Mouse (Mus musculus) neural tube, embryonic 11.5 days (tissue): ENCODE measurements around the gene Cort. TPM values are rescaled to one million over a fixed set of nuclear protein-coding genes. Genes with fewer than 3 reads are reported as not detected.

ENCODE experiments used
- ATAC-seq: fragments of 200-750 bp; cut with Nextera tagmentation; 2 replicates; pipeline ENCODE4 v1.8.0; 2017; ENCODE audit warnings: moderate number of reproducible peaks, mild to moderate bottlenecking, moderate TSS enrichment, moderate library complexity; ENCODE audit not compliant: insufficient read depth, low FRiP score, low TSS enrichment
- DNase-seq: peaks from one replicate; pipeline ENCODE4 v3.0.0-alpha.2; 2015; ENCODE audit warnings: low spot score
- H3K27ac ChIP-seq: fragments of 300-500 bp; sonication (generic); 2 replicates; pipeline ENCODE4 v1.5.1; 2014; ENCODE audit warnings: low read depth, mild to moderate bottlenecking, low read length
- H3K27me3 ChIP-seq: fragments of 300-500 bp; sonication (generic); 2 replicates; pipeline ENCODE4 v1.6.1; 2014; ENCODE audit warnings: mild to moderate bottlenecking, low read length, mixed read lengths; ENCODE audit not compliant: control insufficient read depth, insufficient read depth
- H3K36me3 ChIP-seq: fragments of 300-500 bp; sonication (generic); 2 replicates; pipeline ENCODE4 v1.6.1; 2014; ENCODE audit warnings: mild to moderate bottlenecking, low read length, moderate library complexity, mixed read lengths; ENCODE audit not compliant: control insufficient read depth, insufficient read depth
- H3K4me1 ChIP-seq: fragments of 300-500 bp; sonication (generic); 2 replicates; pipeline ENCODE4 v1.6.1; 2014; ENCODE audit warnings: low read length, mixed read lengths; ENCODE audit not compliant: control insufficient read depth, insufficient read depth
- H3K4me2 ChIP-seq: fragments of 300-500 bp; sonication (generic); 2 replicates; pipeline ENCODE4 v1.6.1; 2014; ENCODE audit warnings: low read depth, mild to moderate bottlenecking, moderate library complexity
- H3K4me3 ChIP-seq: fragments of 300-500 bp; sonication (generic); 2 replicates; pipeline ENCODE4 v1.5.1; 2014; ENCODE audit warnings: low read depth, low read length
- H3K9ac ChIP-seq: fragments of 300-500 bp; sonication (generic); 2 replicates; pipeline ENCODE4 v1.6.1; 2014; ENCODE audit warnings: mild to moderate bottlenecking, low read length
- H3K9me3 ChIP-seq: fragments of 300-500 bp; sonication (generic); 2 replicates; pipeline ENCODE4 v1.6.1; 2016; ENCODE audit warnings: low read length; ENCODE audit not compliant: control insufficient read depth
- WGBS: fragments of 180-500 bp; shearing (Covaris S2); extraction: QIAGEN DNeasy Blood & Tissue Kit; methylation state at CpG from one replicate; pipeline ENCODE4 v1.1.7; 2014; 5-methylcytosine and 5-hydroxymethylcytosine counted together
- polyA plus RNA-seq: library from polyadenylated mRNA; unstranded; fragments of >200 nt; fragmentation: Nextera tagmentation; extraction: Ambion mirVana; gene quantifications from 2 replicates; pipeline ENCODE4 v1.2.1, GENCODE M21; 2014

The Cort gene
- polyA plus RNA-seq, 1 experiment from 2014 or later: not detected

DNA sequence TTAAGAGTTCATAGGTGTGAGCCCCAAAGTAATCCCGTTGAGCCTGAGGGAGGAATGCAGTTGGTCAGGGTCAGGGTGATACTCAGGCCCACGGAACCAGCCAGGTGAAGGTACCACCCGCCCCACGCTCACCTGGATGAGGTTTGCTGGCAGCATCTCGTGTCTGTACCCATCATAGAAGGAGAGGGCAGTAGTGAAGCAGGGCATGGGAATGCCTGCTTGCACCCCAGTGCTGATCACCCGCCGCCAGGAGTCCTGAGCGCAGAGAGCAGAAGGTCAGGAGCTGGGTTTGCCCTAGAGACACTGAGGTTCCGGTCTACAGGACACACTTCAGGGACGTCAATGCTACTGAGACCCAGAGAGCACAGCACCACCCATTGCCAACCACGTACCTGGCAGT, 24.2 kb upstream of the Cort start:
- Histone ChIP-seq H3K4me2 (no peak overlapping the region), H3K4me1 (no peaks in the 10 kb centered on the region), H3K4me3 (no peak overlapping the region), H3K9me3 (no peaks in the 10 kb centered on the region), H3K27ac (no peak overlapping the region), H3K36me3 (peaks cover 30% of the 10 kb centered on the region), H3K9ac (no peak overlapping the region), H3K27me3 (no peaks in the 10 kb centered on the region)
- ATAC-seq: no peak
- DNase-seq: no peak
- WGBS: 91% methylated on average over 11 of the region's 11 CpGs

DNA sequence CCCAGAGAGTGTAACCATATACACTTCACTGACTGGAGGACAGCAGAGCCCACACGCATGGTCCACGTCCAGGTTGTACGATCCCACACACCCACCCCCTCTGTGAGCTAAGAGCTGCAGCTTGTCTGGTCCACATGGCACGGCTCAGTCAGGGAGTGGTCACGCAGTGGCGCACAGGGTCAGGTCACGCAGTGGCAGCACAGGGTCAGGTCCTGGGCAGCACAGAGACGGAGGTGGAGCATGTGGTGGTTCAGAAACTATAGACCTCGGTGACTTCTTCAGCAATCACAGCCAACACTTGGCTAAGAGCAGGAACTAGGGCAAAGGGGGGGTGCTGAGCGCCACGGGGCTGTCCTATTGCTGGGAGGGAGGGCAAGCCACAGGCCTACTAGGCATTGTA, 23.7 kb upstream of the Cort start:
- Histone ChIP-seq H3K9me3 (no peaks in the 10 kb centered on the region), H3K27me3 (no peaks in the 10 kb centered on the region), H3K36me3 (peaks cover 25% of the 10 kb centered on the region), H3K4me2 (no peak overlapping the region), H3K9ac (no peak overlapping the region), H3K4me3 (no peak overlapping the region), H3K4me1 (no peaks in the 10 kb centered on the region), H3K27ac (0 out of 2 replicates have a peak overlapping the region, but pooled peaks have one; percentile 44)
- WGBS: 54% methylated on average over 11 of the region's 11 CpGs
- ATAC-seq: no peak
- DNase-seq: no peak

GRCm38 (mm10) chr4:149149611-149150010, 23.0 kb upstream of the Cort start:
- Histone ChIP-seq H3K4me3 (no peak overlapping the region), H3K27me3 (no peaks in the 10 kb centered on the region), H3K9ac (no peak overlapping the region), H3K36me3 (peaks cover 20% of the 10 kb centered on the region), H3K27ac (0 out of 2 replicates have a peak overlapping the region, but pooled peaks have one; percentile 44), H3K4me2 (no peak overlapping the region), H3K9me3 (no peaks in the 10 kb centered on the region), H3K4me1 (no peaks in the 10 kb centered on the region)
- DNase-seq (peak; percentile 20), ATAC-seq (no peak)
- 67% methylated on average over 7 of the region's 7 CpGs for WGBS

- peaks cover 20% of the 10 kb centered on the region for H3K36me3 ChIP-seq
- 70% methylated on average over 9 of the region's 9 CpGs for WGBS
- ATAC-seq: no peak
- no peaks in the 10 kb centered on the region for H3K9me3 ChIP-seq
- no peak for DNase-seq
- H3K4me1 ChIP-seq: no peaks in the 10 kb centered on the region
- H3K27ac ChIP-seq: 0 out of 2 replicates have a peak overlapping the region, but pooled peaks have one; percentile 44
- no peak overlapping the region for H3K9ac ChIP-seq
- H3K4me3 ChIP-seq: no peak overlapping the region
- H3K27me3 ChIP-seq: no peaks in the 10 kb centered on the region
- H3K4me2 ChIP-seq: no peak overlapping the region
Measured at GRCm38 (mm10) chr4:149149196-149149595, 22.6 kb upstream of the Cort start.

GRCm38 (mm10) chr4:149148084-149148483, 21.5 kb upstream of the Cort start:
- Histone ChIP-seq H3K27ac (no peak overlapping the region), H3K9ac (no peak overlapping the region), H3K9me3 (no peaks in the 10 kb centered on the region), H3K4me2 (no peak overlapping the region), H3K36me3 (peaks cover 18% of the 10 kb centered on the region), H3K4me1 (no peaks in the 10 kb centered on the region), H3K27me3 (no peaks in the 10 kb centered on the region), H3K4me3 (no peak overlapping the region)
- 79% methylated on average over 4 of the region's 4 CpGs for WGBS
- ATAC-seq: no peak
- DNase-seq: no peak

GRCm38 (mm10) chr4:149147528-149147927, 21.0 kb upstream of the Cort start:
- DNase-seq (no peak), ATAC-seq (no peak)
- no peak overlapping the region for H3K4me3 ChIP-seq
- no peak overlapping the region for H3K9ac ChIP-seq
- H3K27me3 ChIP-seq: no peaks in the 10 kb centered on the region
- H3K4me2 ChIP-seq: no peak overlapping the region
- H3K9me3 ChIP-seq: no peaks in the 10 kb centered on the region
- WGBS: 87% methylated on average over 7 of the region's 7 CpGs
- no peaks in the 10 kb centered on the region for H3K4me1 ChIP-seq
- H3K36me3 ChIP-seq: peaks cover 14% of the 10 kb centered on the region
- H3K27ac ChIP-seq: no peak overlapping the region

DNA sequence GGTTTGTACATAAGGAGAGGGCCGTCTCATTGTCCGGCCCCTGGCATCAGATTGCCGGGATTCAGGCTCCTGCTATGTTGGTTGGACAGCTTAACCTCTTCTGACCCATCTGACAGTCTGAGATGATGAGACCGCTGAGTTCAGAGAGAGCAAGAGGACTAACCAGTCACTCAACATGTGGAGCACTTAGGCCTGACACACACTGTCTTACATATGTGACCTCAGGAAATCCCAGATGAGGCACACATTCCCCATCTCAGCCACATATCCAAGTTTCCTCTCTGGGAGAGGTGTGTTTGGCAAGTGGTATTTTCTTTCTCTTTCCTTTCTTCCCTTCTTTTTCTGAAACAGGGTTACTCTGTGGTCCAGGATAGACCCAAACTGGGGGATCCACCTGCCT, 18.6 kb upstream of the Cort start:
- H3K4me3 ChIP-seq: no peak overlapping the region
- WGBS: 75% methylated on average over 4 of the region's 4 CpGs
- no peak overlapping the region for H3K27ac ChIP-seq
- no peaks in the 10 kb centered on the region for H3K4me1 ChIP-seq
- no peaks in the 10 kb centered on the region for H3K27me3 ChIP-seq
- no peaks in the 10 kb centered on the region for H3K9me3 ChIP-seq
- no peak for DNase-seq
- ATAC-seq: no peak
- no peak overlapping the region for H3K9ac ChIP-seq
- H3K36me3 ChIP-seq: no peaks in the 10 kb centered on the region; the same call in 1 of the 2 replicates
- no peak overlapping the region for H3K4me2 ChIP-seq

DNA sequence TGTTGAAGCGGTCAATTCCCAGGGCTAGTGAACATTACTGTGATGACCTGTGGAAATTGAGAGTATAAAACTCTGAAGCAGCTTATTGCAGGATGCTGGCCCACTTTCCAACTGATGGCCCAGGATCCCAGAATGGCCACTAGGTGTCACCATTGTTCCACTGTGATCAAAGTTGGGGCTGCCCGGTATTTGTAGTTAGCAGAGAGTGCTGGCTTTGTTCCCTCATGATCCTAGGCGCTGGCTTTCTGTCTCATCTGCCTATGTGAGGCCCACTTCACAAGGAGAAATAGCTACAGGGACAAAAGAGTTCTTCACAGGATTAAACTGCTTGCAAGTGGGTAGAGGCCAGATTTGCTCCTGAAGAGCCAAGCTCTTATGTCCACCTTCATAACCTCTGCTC, 17.9 kb upstream of the Cort start:
- H3K27me3 ChIP-seq: no peaks in the 10 kb centered on the region
- ATAC-seq (peak; percentile 77; the same call in 1 of the 2 replicates), DNase-seq (peak; percentile 86)
- H3K9me3 ChIP-seq: no peaks in the 10 kb centered on the region
- no peaks in the 10 kb centered on the region; the same call in 1 of the 2 replicates for H3K36me3 ChIP-seq
- 5% methylated on average over 3 of the region's 3 CpGs for WGBS
- H3K4me3 ChIP-seq: no peak overlapping the region
- H3K4me2 ChIP-seq: no peak overlapping the region
- H3K27ac ChIP-seq: no peak overlapping the region
- no peaks in the 10 kb centered on the region for H3K4me1 ChIP-seq
- no peak overlapping the region for H3K9ac ChIP-seq

DNA sequence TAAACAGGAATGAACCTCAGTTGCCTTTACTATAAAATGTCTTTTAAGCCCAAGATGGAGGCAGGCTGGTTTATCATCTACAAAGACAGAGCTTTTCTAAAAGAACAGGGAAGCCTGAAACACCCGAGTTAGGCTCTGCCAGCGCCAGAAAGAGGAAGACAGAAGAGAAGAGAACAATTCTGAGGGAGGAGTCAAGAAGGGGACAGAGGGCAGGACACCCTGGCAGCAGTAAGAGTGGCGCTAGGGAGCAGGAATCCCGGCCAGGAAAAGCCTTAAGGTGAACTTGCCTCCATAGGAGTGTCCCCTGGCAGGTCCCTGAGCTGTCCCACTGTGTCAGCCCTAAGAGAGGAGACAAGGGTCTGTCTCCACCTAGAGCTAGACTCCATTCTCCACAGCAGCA, 17.0 kb upstream of the Cort start:
- H3K9ac ChIP-seq: no peak overlapping the region
- no peak overlapping the region for H3K4me3 ChIP-seq
- no peaks in the 10 kb centered on the region for H3K9me3 ChIP-seq
- 41% methylated on average over 4 of the region's 4 CpGs for WGBS
- no peak overlapping the region for H3K4me2 ChIP-seq
- H3K27me3 ChIP-seq: no peaks in the 10 kb centered on the region
- no peaks in the 10 kb centered on the region for H3K36me3 ChIP-seq
- ATAC-seq (no peak), DNase-seq (no peak)
- H3K27ac ChIP-seq: no peak overlapping the region
- no peaks in the 10 kb centered on the region for H3K4me1 ChIP-seq
